Mouse (Mus musculus) CH12F3 (cell line): ENCODE measurements around the gene Asb5.
"Not testable (repeated sequence)": the region's sequence is repeated elsewhere in the genome, so short reads cannot be mapped to it uniquely, and the experiment has no call there.

Source experiments
- in situ Hi-C: fragments of 300-500 bp; cut with MboI; formaldehyde crosslinking; loops from 2 replicates; pipeline ENCODE4 v1.14.3; 2020; ENCODE audit warnings: low sequenced_read_pairs

Asb5 gene

DNA sequence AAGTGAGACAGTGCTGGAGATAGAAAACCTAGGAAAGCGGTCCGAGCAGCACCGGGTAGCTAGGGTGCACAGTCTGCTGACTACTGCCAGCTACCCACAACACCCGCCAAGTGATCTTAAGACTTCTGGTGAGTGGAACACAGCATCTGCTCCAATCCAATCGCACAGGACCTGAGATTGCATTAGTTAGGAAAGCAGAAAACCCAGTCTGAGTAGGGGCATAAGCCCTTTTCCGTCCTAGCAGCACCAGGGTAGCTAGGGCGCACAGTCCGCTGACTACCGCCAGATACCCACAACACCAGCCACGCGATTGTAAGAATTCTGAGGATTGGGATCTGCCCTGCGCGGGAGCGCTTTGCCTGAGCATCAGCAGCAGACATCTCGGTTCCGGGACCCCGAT, 87.3 kb downstream of the Asb5 start:
- in situ Hi-C loops = not testable (repeated sequence)
